Mouse (Mus musculus): ENCODE measurements around the gene Commd7. TPM values are rescaled to one million over a fixed set of nuclear protein-coding genes. Genes with fewer than 3 reads are reported as not detected.

Gene Commd7
- polyA plus RNA-seq, 1 experiment from 2014 or later, result 39.9 TPM

- H3K36me3 ChIP-seq, result no peaks in the 10 kb centered on the region
- no peaks in the 10 kb centered on the region for H3K9me3 ChIP-seq (replicated peaks)
- WGBS (ENCODE audit: insufficient replicate concordance), result 59% methylated on average over 3 of the region's 3 CpGs
- H3K4me3 ChIP-seq (replicated peaks), result no peak overlapping the region
- H3K27ac ChIP-seq, result no peak overlapping the region
- DNase-seq (no peak), ATAC-seq (ENCODE audit: low read depth) (no peak)
- H3K27me3 ChIP-seq, result peaks cover 34% of the 10 kb centered on the region
- no peak overlapping the region for H3K4me2 ChIP-seq
- H3K4me1 ChIP-seq (replicated peaks), result peaks cover 29% of the 10 kb centered on the region
- no peak overlapping the region for H3K9ac ChIP-seq
Observed at GRCm38 (mm10) chr2:153651681-153652080, 19.1 kb upstream of the Commd7 start.

DNA sequence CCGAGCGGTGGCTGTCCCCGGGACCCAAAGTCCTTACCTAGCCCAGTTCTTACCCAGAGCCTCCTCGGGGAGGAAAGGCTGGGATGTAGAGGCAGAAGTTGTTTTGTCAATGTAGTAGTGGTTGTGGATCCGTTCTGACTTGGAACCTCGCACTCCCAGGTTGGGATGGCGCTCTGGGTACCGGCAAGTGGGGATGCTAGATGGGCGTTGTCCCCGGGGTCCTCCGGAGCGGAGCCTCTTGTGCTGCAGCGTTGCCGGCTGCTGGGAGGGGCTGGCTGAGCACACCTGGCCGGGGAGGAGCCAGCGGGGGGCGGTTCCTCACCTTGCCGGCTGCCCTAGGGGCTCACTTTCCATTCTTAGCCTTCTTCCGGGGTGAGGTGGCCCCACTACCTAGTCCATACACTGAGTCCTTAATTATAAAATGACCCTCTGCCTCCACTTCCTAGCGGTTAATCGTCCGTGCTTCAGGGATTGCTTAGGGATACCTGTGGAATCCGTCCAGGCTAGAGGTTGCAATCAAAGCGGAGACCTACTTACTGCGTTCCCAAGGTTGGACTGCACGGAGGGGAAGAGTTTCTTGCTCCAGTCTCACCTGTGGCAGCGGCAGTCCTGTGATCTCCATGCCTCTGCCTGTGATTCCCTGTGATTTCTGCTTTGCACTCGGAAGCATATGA lies 17.6 kb upstream of the Commd7 start:
- H3K4me1 ChIP-seq (replicated peaks), result peaks cover 29% of the 10 kb centered on the region
- peaks cover 34% of the 10 kb centered on the region for H3K27me3 ChIP-seq
- no peak overlapping the region for H3K27ac ChIP-seq
- peak overlapping the region; percentile 92 for H3K4me2 ChIP-seq
- peak overlapping the region; percentile 73 for H3K9ac ChIP-seq
- H3K4me3 ChIP-seq (replicated peaks), result peak overlapping the region; percentile 72
- no peak for DNase-seq
- no peaks in the 10 kb centered on the region for H3K36me3 ChIP-seq
- WGBS (ENCODE audit: insufficient replicate concordance), result 3% methylated on average over 28 of the region's 28 CpGs
- no peaks in the 10 kb centered on the region for H3K9me3 ChIP-seq (replicated peaks)
- ATAC-seq (ENCODE audit: low read depth), result peak; percentile 33

GRCm38 (mm10) chr2:153649298-153650013 lies 16.9 kb upstream of the Commd7 start, which contains the start of gene Dnmt3b:
TSS of gene Dnmt3b (plus strand) at chr2:153649450.
- Histone ChIP-seq H3K36me3 (no peaks in the 10 kb centered on the region), H3K27ac (no peak within 1 kb of the TSS), H3K4me3 (replicated peaks) (peak within 1 kb of the TSS; percentile 72), H3K9ac (peak within 1 kb of the TSS; percentile 73), H3K4me2 (peak within 1 kb of the TSS; percentile 92), H3K9me3 (replicated peaks) (no peaks in the 10 kb centered on the region), H3K27me3 (peaks cover 34% of the 10 kb centered on the region), H3K4me1 (replicated peaks) (peaks cover 29% of the 10 kb centered on the region)
- peak; percentile 20 for DNase-seq
- WGBS (ENCODE audit: insufficient replicate concordance), result under 1% methylated on average over 92 of the region's 93 CpGs
- peak; percentile 76 for ATAC-seq (ENCODE audit: low read depth)

- ATAC-seq (ENCODE audit: low read depth) (peak; percentile 37), DNase-seq (no peak)
- Histone ChIP-seq H3K4me2 (peak overlapping the region; percentile 92), H3K4me1 (replicated peaks) (peaks cover 29% of the 10 kb centered on the region), H3K36me3 (no peaks in the 10 kb centered on the region), H3K27ac (no peak overlapping the region), H3K9ac (peak overlapping the region; percentile 73), H3K27me3 (peaks cover 34% of the 10 kb centered on the region), H3K4me3 (replicated peaks) (peak overlapping the region; percentile 72), H3K9me3 (replicated peaks) (no peaks in the 10 kb centered on the region)
- WGBS (ENCODE audit: insufficient replicate concordance), result 24% methylated on average over 14 of the region's 14 CpGs
Observed at GRCm38 (mm10) chr2:153648773-153649297, 16.3 kb upstream of the Commd7 start.

GRCm38 (mm10) chr2:153642999-153643398 lies 10.4 kb upstream of the Commd7 start:
- no peak overlapping the region for H3K9ac ChIP-seq
- no peak overlapping the region for H3K4me2 ChIP-seq
- no peak overlapping the region for H3K27ac ChIP-seq
- no peak overlapping the region for H3K4me3 ChIP-seq (replicated peaks)
- H3K36me3 ChIP-seq, result no peaks in the 10 kb centered on the region
- no peaks in the 10 kb centered on the region for H3K9me3 ChIP-seq (replicated peaks)
- ATAC-seq (ENCODE audit: low read depth) (no peak), DNase-seq (no peak)
- 60% methylated on average over 6 of the region's 6 CpGs for WGBS (ENCODE audit: insufficient replicate concordance)
- 0 out of 2 replicates have a peak, but pooled peaks cover 1% of the 10 kb centered on the region for H3K27me3 ChIP-seq
- peaks cover 5% of the 10 kb centered on the region; the same call in 1 of the 2 replicates for H3K4me1 ChIP-seq (replicated peaks)

DNA sequence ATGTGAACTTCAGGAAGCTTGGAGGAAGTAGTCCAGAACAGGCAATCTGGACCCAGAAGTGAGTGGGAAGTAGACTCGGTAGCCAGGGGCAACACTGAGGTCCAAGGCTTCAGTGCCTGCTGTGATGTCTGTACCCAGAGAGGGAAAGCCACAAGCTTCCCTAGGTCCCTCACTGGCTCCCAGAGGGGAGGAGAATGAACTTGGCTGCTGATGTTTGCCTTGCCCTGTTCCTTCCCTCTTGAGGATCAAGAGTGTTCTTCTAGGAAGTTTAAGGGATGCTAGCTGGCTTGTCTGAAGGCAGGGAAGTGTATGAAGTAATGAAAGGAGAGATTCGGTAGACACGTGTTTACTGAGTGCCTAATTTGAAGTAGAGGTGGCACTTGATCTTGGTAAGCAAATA lies 9.9 kb upstream of the Commd7 start:
- ATAC-seq (ENCODE audit: low read depth) (no peak), DNase-seq (no peak)
- WGBS (ENCODE audit: insufficient replicate concordance), result 25% methylated on average over 3 of the region's 3 CpGs
- no peak overlapping the region for H3K9ac ChIP-seq
- H3K27me3 ChIP-seq, result no peaks in the 10 kb centered on the region
- H3K4me2 ChIP-seq, result no peak overlapping the region
- H3K4me1 ChIP-seq (replicated peaks), result peaks cover 5% of the 10 kb centered on the region; the same call in 1 of the 2 replicates
- H3K36me3 ChIP-seq, result no peaks in the 10 kb centered on the region
- no peak overlapping the region for H3K4me3 ChIP-seq (replicated peaks)
- no peak overlapping the region for H3K27ac ChIP-seq
- no peaks in the 10 kb centered on the region for H3K9me3 ChIP-seq (replicated peaks)

GRCm38 (mm10) chr2:153638977-153639680 lies 6.5 kb upstream of the Commd7 start:
- Histone ChIP-seq H3K9ac (no peak overlapping the region), H3K4me1 (replicated peaks) (peaks cover 5% of the 10 kb centered on the region; the same call in 1 of the 2 replicates), H3K27ac (no peak overlapping the region), H3K9me3 (replicated peaks) (no peaks in the 10 kb centered on the region), H3K4me3 (replicated peaks) (no peak overlapping the region), H3K27me3 (no peaks in the 10 kb centered on the region), H3K4me2 (no peak overlapping the region), H3K36me3 (no peaks in the 10 kb centered on the region)
- ATAC-seq (ENCODE audit: low read depth) (no peak), DNase-seq (no peak)
- 27% methylated on average over 15 of the region's 15 CpGs for WGBS (ENCODE audit: insufficient replicate concordance)

- DNase-seq (no peak), ATAC-seq (ENCODE audit: low read depth) (no peak)
- H3K9me3 ChIP-seq (replicated peaks), result no peaks in the 10 kb centered on the region
- peak overlapping the region; percentile 90 for H3K9ac ChIP-seq
- H3K27ac ChIP-seq, result peak overlapping the region; percentile 89; the same call in 1 of the 2 replicates
- peaks cover 38% of the 10 kb centered on the region for H3K4me1 ChIP-seq (replicated peaks)
- peak overlapping the region; percentile 84 for H3K4me2 ChIP-seq
- peak overlapping the region; percentile 83 for H3K4me3 ChIP-seq (replicated peaks)
- 78% methylated on average over 5 of the region's 5 CpGs for WGBS (ENCODE audit: insufficient replicate concordance)
- H3K27me3 ChIP-seq, result no peaks in the 10 kb centered on the region
- H3K36me3 ChIP-seq, result peaks cover 2% of the 10 kb centered on the region
Observed at GRCm38 (mm10) chr2:153633259-153633658, 678 bp upstream of the Commd7 start.

DNA sequence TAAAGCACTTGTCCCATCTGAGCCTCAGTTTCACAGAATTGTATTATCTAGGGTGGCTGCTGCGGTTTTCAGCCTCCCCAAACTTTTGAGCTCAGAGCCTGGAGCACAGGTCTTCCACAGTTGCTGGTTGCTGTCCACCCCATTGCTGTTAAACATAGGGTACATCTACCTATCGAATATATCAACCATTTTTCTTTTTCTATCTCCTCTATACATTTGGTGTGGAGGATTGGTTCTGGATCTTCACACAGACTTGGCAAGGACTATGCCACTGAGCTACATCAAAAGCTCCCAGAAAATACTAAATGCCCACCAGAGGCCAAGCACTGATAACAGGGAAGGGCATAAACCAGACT lies 268 bp upstream of the Commd7 start:
- Histone ChIP-seq H3K27ac (peak overlapping the region; percentile 89), H3K9me3 (replicated peaks) (no peaks in the 10 kb centered on the region), H3K9ac (peak overlapping the region; percentile 90), H3K4me2 (peak overlapping the region; percentile 84), H3K4me3 (replicated peaks) (peak overlapping the region; percentile 83), H3K4me1 (replicated peaks) (peaks cover 38% of the 10 kb centered on the region), H3K27me3 (no peaks in the 10 kb centered on the region), H3K36me3 (peaks cover 6% of the 10 kb centered on the region)
- DNase-seq (no peak), ATAC-seq (ENCODE audit: low read depth) (peak; percentile 24; the same call in 1 of the 2 replicates)
- WGBS (ENCODE audit: insufficient replicate concordance), result 9% methylated on average over 2 of the region's 2 CpGs

DNA sequence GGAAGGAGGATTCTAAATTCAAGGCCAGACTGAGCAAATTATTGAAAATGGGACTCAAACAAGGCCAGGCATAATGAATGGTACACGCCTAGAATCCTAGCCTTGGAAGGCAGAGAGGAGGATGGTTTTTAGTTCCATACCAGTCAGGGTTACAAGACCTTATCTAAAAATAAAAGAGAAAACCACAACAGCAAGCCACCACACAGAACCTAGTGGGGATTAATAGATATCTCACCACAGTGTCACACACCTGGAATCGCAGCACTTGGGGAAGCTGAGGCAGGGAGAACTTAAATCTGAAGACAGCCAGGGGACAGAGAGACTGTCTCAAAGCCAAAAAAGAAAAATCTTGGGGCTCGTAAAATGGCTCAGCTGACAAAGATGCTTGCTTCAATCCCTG lies 1.6 kb downstream of the Commd7 start:
- WGBS (ENCODE audit: insufficient replicate concordance), result 22% methylated on average over 3 of the region's 3 CpGs
- H3K9ac ChIP-seq, result 0 out of 2 replicates have a peak overlapping the region, but pooled peaks have one; percentile 90
- ATAC-seq (ENCODE audit: low read depth), result no peak
- H3K27me3 ChIP-seq, result no peaks in the 10 kb centered on the region
- H3K27ac ChIP-seq, result 0 out of 2 replicates have a peak overlapping the region, but pooled peaks have one; percentile 3
- H3K4me1 ChIP-seq (replicated peaks), result peaks cover 38% of the 10 kb centered on the region
- H3K4me3 ChIP-seq (replicated peaks), result no peak overlapping the region
- DNase-seq, result no peak
- peaks cover 23% of the 10 kb centered on the region for H3K36me3 ChIP-seq
- no peak overlapping the region; the same call in 1 of the 2 replicates for H3K4me2 ChIP-seq
- H3K9me3 ChIP-seq (replicated peaks), result no peaks in the 10 kb centered on the region

GRCm38 (mm10) chr2:153622449-153622848 lies 10.1 kb downstream of the Commd7 start:
- 81% methylated on average over 10 of the region's 10 CpGs for WGBS (ENCODE audit: insufficient replicate concordance)
- peaks cover 83% of the 10 kb centered on the region for H3K36me3 ChIP-seq

More at GRCm38 (mm10) chr2:153622449-153622848, 10.1 kb downstream of the Commd7 start:
- Histone ChIP-seq H3K27ac (no peak overlapping the region), H3K27me3 (no peaks in the 10 kb centered on the region), H3K4me1 (replicated peaks) (no peaks in the 10 kb centered on the region), H3K9ac (no peak overlapping the region), H3K4me2 (no peak overlapping the region), H3K9me3 (replicated peaks) (no peaks in the 10 kb centered on the region), H3K4me3 (replicated peaks) (no peak overlapping the region)
- ATAC-seq (ENCODE audit: low read depth) (no peak), DNase-seq (no peak)
